Mouse (Mus musculus): ENCODE data around the gene Nacc1.

GRCm38 (mm10) chr8:84723571-84723900 lies 35.9 kb upstream of the Nacc1 start:
- TF ChIP-seq POLR2A (IDR thresholded peaks at IDR 0.05; ENCODE audit: low read depth, low read length) (no peak), CTCF (IDR thresholded peaks at IDR 0.05; ENCODE audit: extremely low read depth, insufficient read length, insufficient replicate concordance, low read depth, low read length) (no peak)

Measured in small intestine, adult 2 months (tissue).